Mouse (Mus musculus): ENCODE measurements around the gene Tspan7. TPM values are rescaled to one million over a fixed set of nuclear protein-coding genes. Genes with fewer than 3 reads are reported as not detected.

Tspan7 gene
- total RNA-seq (2023): not detected

DNA sequence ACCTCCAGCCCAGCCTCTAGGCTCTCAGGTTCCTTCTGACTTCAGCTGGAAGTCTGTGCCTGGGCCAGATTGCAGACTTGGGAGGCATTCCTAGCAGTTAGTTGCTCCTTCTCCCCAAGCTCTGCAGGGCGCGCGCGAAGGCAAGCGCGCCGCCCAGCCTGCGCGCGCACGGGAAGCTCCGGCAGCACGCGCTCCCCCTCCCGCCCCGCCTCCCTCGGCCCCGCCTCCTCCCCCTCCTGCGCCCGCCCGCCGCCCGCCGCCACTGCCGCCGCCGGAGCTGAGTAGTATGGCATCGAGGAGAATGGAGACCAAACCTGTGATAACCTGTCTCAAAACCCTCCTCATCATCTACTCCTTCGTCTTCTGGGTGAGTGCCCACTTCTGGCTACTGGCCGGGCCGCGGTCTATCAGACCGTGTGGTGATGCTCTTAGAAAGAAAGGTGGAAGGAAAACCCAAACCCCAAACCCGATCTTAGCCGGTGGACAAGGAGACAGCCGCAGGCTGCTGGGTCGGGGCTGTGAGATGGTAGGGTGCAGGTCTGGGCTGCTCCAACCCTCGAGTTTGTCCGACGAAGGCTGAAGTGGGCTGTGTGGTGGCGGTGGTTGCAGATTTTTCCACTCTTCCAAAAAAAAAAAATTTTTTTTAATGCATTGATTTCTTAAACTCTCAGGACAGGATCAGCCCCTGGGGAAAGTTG, at the start of gene Tspan7:
Gene Tspan7, plus strand, starts transcription at position 287 of the 698 bp plus-strand sequence.

Other genes with a start within 250 kb of the Tspan7 start
- not detected for gene Otc, start 232.9 kb upstream of the Tspan7 start, total RNA-seq (2023)
- 13.7 TPM for gene Mid1ip1, start 229.9 kb downstream of the Tspan7 start, total RNA-seq (2023)

Measured in CD8-positive naive resting alpha-beta T cell, adult 57 days (primary cell).